Mouse (Mus musculus): ENCODE results near the gene Mt3. TPM values are rescaled to one million over a fixed set of nuclear protein-coding genes. Genes with fewer than 3 reads are reported as not detected.
A peak's percentile ranks its signal among the peaks of the same experiment; 100 is the strongest.
"Not testable (repeated sequence)": the region's sequence is repeated elsewhere in the genome, so short reads cannot be mapped to it uniquely, and the experiment has no call there.

The Mt3 gene
- total and polyA plus RNA-seq, 3 experiments = not detected

GRCm38 (mm10) chr8:94154537-94154936 is 2.1 kb downstream of the Mt3 start:
- no peak overlapping the region for H3K27ac ChIP-seq (ENCODE audit: control insufficient read depth, low read depth, low read length)
- H3K4me3 ChIP-seq (ENCODE audit: control insufficient read depth in 1 of 2, insufficient read depth in 1 of 2, low read depth in 2 of 2, low read length in 2 of 2) = no peak overlapping the region
- peaks cover 6 to 18% of the 10 kb centered on the region in 2 experiments for H3K4me1 ChIP-seq (ENCODE audit: control insufficient read depth in 1 of 2, insufficient read depth in 2 of 2, low read length in 2 of 2)
- H3K9ac ChIP-seq (ENCODE audit: control insufficient read depth, low read depth, low read length, poor library complexity, severe bottlenecking) = no peak overlapping the region
- no peaks in the 10 kb centered on the region for H3K79me2 ChIP-seq (ENCODE audit: control insufficient read depth, insufficient read depth, low read length, poor library complexity)
- no peak for DNase-seq (ENCODE audit: low read depth, low spot score)
- peaks cover 0 to 13% of the 10 kb centered on the region in 2 experiments; a peak in 2 of 4 replicates for H3K36me3 ChIP-seq (ENCODE audit: control insufficient read depth in 1 of 2, insufficient read depth in 2 of 2, low read length in 2 of 2)
- no peaks in the 10 kb centered on the region for H3K9me3 ChIP-seq (replicated peaks; ENCODE audit: insufficient read depth, low read length)
- TF ChIP-seq KAT2A (conservative IDR thresholded peaks at IDR 0.05; ENCODE audit: low read depth, low read length) (no peak), CHD2 (IDR thresholded peaks at IDR 0.05; ENCODE audit: low read length) (no peak), MYC (IDR thresholded peaks at IDR 0.05; ENCODE audit: low read depth, low read length) (no peak), UBTF (IDR thresholded peaks at IDR 0.05; ENCODE audit: borderline replicate concordance, insufficient read depth, low read depth, low read length) (no peak), BHLHE40 (IDR thresholded peaks at IDR 0.05; ENCODE audit: borderline replicate concordance, low read depth, low read length) (no peak), E2F4 (IDR thresholded peaks at IDR 0.05; ENCODE audit: borderline replicate concordance, low read depth, low read length) (no peak), RAD21 (IDR thresholded peaks at IDR 0.05; ENCODE audit: low read depth, low read length) (no peak), EP300 (IDR thresholded peaks at IDR 0.05; ENCODE audit: low read depth in 1 of 2, low read length in 2 of 2) (no peak), NRF1 (IDR thresholded peaks at IDR 0.05; ENCODE audit: insufficient read depth, low read depth, low read length, poor library complexity, severe bottlenecking) (no peak), JUND (IDR thresholded peaks at IDR 0.05; ENCODE audit: low read depth, low read length) (no peak), GATA1 (IDR thresholded peaks at IDR 0.05; ENCODE audit: low read depth, low read length) (no peak), ZC3H11A (IDR thresholded peaks at IDR 0.05; ENCODE audit: low read depth, low read length) (no peak), ZNF384 (IDR thresholded peaks at IDR 0.05; ENCODE audit: low read depth, low read length) (no peak), MYB (IDR thresholded peaks at IDR 0.05; ENCODE audit: low read depth, low read length) (no peak), MAFK (IDR thresholded peaks at IDR 0.05; ENCODE audit: borderline replicate concordance, low read depth, low read length) (no peak), TAL1 (IDR thresholded peaks at IDR 0.05; ENCODE audit: low read length) (no peak), ZMIZ1 (IDR thresholded peaks at IDR 0.05; ENCODE audit: low read depth, low read length) (no peak), SMC3 (IDR thresholded peaks at IDR 0.05; ENCODE audit: low read depth, low read length) (no peak), MAZ (IDR thresholded peaks at IDR 0.05; ENCODE audit: low read depth, low read length) (no peak)
- no peaks in the 10 kb centered on the region for H3K27me3 ChIP-seq (ENCODE audit: control insufficient read depth in 1 of 2, insufficient read depth in 2 of 2, low read length in 2 of 2)

DNA sequence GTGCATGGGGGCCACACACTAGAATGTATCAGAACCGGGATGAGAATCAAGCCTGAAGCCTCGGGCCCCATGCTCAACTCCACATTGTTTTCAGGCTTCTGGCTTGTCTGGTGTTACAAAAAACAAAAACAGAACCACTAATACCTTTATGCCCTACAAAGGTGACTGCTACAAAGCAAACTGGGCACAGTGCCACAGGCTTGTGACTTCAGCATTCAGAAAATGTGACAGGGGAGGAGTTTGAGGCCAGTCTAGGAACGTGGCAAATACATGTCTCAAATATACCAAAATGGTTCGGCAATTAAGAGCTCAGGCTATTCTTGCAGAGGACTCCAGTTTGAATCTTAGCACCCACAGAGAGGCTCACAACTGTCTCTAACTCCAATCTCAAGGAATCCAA is 3.7 kb downstream of the Mt3 start:
- H3K9ac ChIP-seq (ENCODE audit: control insufficient read depth, low read depth, low read length, poor library complexity, severe bottlenecking) = no peak overlapping the region
- no peaks in the 10 kb centered on the region for H3K9me3 ChIP-seq (replicated peaks; ENCODE audit: insufficient read depth, low read length)
- H3K4me1 ChIP-seq (ENCODE audit: control insufficient read depth in 1 of 2, insufficient read depth in 2 of 2, low read length in 2 of 2) = peaks cover 6 to 14% of the 10 kb centered on the region in 2 experiments
- no peak for TF ChIP-seq SMC3 (IDR thresholded peaks at IDR 0.05; ENCODE audit: low read depth, low read length)
- TF ChIP-seq MAZ (IDR thresholded peaks at IDR 0.05; ENCODE audit: low read depth, low read length) = no peak
- TF ChIP-seq HCFC1 (IDR thresholded peaks at IDR 0.05; ENCODE audit: low read depth, low read length) = no peak
- TF ChIP-seq MYB (IDR thresholded peaks at IDR 0.05; ENCODE audit: low read depth, low read length) = no peak
- TF ChIP-seq SIN3A (IDR thresholded peaks at IDR 0.05; ENCODE audit: low read length) = no peak
- no peak for TF ChIP-seq MEF2A (IDR thresholded peaks at IDR 0.05; ENCODE audit: extremely low read depth, insufficient replicate concordance, low read depth, low read length, poor library complexity, severe bottlenecking)
- TF ChIP-seq RAD21 (IDR thresholded peaks at IDR 0.05; ENCODE audit: low read depth, low read length) = no peak
- peaks cover 0 to 9% of the 10 kb centered on the region in 2 experiments; a peak in 2 of 4 replicates for H3K36me3 ChIP-seq (ENCODE audit: control insufficient read depth in 1 of 2, insufficient read depth in 2 of 2, low read length in 2 of 2)
- 0 out of 4 replicates have a peak overlapping the region, but pooled peaks of 1 of the 2 experiments have one; percentile 19 for H3K4me3 ChIP-seq (ENCODE audit: control insufficient read depth in 1 of 2, insufficient read depth in 1 of 2, low read depth in 2 of 2, low read length in 2 of 2)
- no peaks in the 10 kb centered on the region for H3K27me3 ChIP-seq (ENCODE audit: control insufficient read depth in 1 of 2, insufficient read depth in 2 of 2, low read length in 2 of 2)
- H3K79me2 ChIP-seq (ENCODE audit: control insufficient read depth, insufficient read depth, low read length, poor library complexity) = no peaks in the 10 kb centered on the region
- peak; percentile 58 for DNase-seq (ENCODE audit: low read depth, low spot score)
- no peak overlapping the region for H3K27ac ChIP-seq (ENCODE audit: control insufficient read depth, low read depth, low read length)

- not testable (repeated sequence) for H3K79me2 ChIP-seq (ENCODE audit: control insufficient read depth, insufficient read depth, low read length, poor library complexity); H3K9me3 ChIP-seq (replicated peaks; ENCODE audit: insufficient read depth, low read length); H3K9ac ChIP-seq (ENCODE audit: control insufficient read depth, low read depth, low read length, poor library complexity, severe bottlenecking); H3K4me3 ChIP-seq (ENCODE audit: control insufficient read depth in 1 of 2, insufficient read depth in 1 of 2, low read depth in 2 of 2, low read length in 2 of 2); DNase-seq (ENCODE audit: low read depth, low spot score); H3K27ac ChIP-seq (ENCODE audit: control insufficient read depth, low read depth, low read length); H3K27me3 ChIP-seq (ENCODE audit: control insufficient read depth in 1 of 2, insufficient read depth in 2 of 2, low read length in 2 of 2)
- peaks cover 0 to 15% of the 10 kb centered on the region in 2 experiments; a peak in 2 of 4 replicates for H3K36me3 ChIP-seq (ENCODE audit: control insufficient read depth in 1 of 2, insufficient read depth in 2 of 2, low read length in 2 of 2)
- H3K4me1 ChIP-seq (ENCODE audit: control insufficient read depth in 1 of 2, insufficient read depth in 2 of 2, low read length in 2 of 2) = peaks cover 8 to 22% of the 10 kb centered on the region in 2 experiments
Measured at GRCm38 (mm10) chr8:94165772-94166171, 13.4 kb downstream of the Mt3 start.
